In the genomic region with DNA sequence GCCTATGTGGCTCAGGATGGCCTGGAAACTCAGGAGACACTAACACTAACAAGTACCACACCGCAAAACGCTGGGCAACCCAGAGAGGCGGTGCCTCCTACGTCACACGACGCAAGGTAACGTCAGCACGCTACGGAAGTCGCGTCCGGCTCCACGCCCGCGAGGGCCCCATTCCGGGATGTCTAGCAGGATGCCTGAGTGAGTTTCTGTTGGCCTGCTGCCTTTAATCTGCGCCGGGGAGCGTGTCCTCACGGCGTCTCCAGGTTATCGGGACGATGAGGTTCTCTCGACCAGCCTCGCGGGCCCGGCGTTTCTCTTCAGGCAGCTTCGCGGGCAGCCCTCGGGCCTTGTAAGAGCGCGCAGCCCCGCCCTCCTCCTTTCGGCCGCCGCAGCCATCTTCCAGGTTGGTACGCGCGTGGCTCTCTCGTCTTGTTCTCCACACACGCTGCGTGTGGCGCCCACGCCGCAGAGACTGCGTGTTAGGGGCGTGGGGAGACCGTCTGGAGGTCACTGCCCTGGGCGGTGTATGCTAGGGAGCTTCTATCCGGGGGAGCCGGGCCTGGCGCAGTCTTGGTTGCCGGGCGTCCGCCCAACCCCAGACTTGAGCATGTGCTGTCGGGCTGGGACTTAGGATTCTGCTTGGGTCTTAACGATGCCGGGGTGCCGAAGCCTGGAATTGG, we compare ENCODE assay signal across 8 mouse cellular contexts. TPM values are rescaled to one million over a fixed set of nuclear protein-coding genes. Genes with fewer than 3 reads are reported as not detected.
DNase-seq lines count a peak whose midpoint lies in the region; ATAC-seq and TF ChIP-seq lines count a peak whose summit lies in the region.

TSS of gene Rpl21 (plus strand) at position 122 of the 680 bp plus-strand sequence.

- H3K4me1 ChIP-seq in cortical plate, adult 2 months (ENCODE audit: control insufficient read depth, insufficient read depth, low read length), result no peaks in the 10 kb centered on the region
- peaks cover 45% of the 10 kb centered on the region for H3K4me1 ChIP-seq in megakaryocyte, embryonic 14.5 days

- peak within 1 kb of the TSS; percentile 94 for H3K27ac ChIP-seq in cortical plate, adult 2 months (ENCODE audit: insufficient read depth, low read length)

- DNase-seq in gastrocnemius, adult 8-10 months (ENCODE audit: low spot score in 2 of 2), result peak; percentile 92
- peak; percentile 86 for DNase-seq in hindlimb bud, embryonic 11.5 days (ENCODE audit: extremely low spot score, low read depth, low spot score)
- peak; percentile 92 to 95 for DNase-seq in left cerebral cortex, adult 8-10 months (ENCODE audit: low spot score in 2 of 2)
- DNase-seq in right cerebral cortex, postnatal 10 days (ENCODE audit: low spot score in 2 of 2), result peak; percentile 95 to 96
- DNase-seq in urinary bladder, postnatal 25 days (ENCODE audit: low spot score), result peak; percentile 91

- ATAC-seq in activated CD4-positive, CD25-positive, alpha-beta regulatory T cell, adult 4 months, result peak; percentile 90

- H3K9me3 ChIP-seq in megakaryocyte, embryonic 14.5 days, result no peaks in the 10 kb centered on the region

- no peaks in the 10 kb centered on the region for H3K27me3 ChIP-seq in megakaryocyte, embryonic 14.5 days (replicated peaks)

- H3K36me3 ChIP-seq in megakaryocyte, embryonic 14.5 days (replicated peaks; ENCODE audit: low read length), result peaks cover 49% of the 10 kb centered on the region

- H3K4me3 ChIP-seq in cortical plate, adult 2 months (ENCODE audit: insufficient read depth, low read length), result peak within 1 kb of the TSS; percentile 70
- peak within 1 kb of the TSS; percentile 98 for H3K4me3 ChIP-seq in megakaryocyte, embryonic 14.5 days (replicated peaks)

- peak; percentile 98 for TF ChIP-seq POLR2A in cortical plate, adult 2 months (IDR thresholded peaks at IDR 0.05; ENCODE audit: extremely low read depth, insufficient read depth, low read length)

- no peak for TF ChIP-seq CTCF in cortical plate, adult 2 months (IDR thresholded peaks at IDR 0.05; ENCODE audit: extremely low read depth, insufficient read depth, low read length)

RNA-seq across cellular contexts. Expression of gene Rpl21, which starts in this region (rescaled TPM):
- 1,000 to 10,000 TPM in 1 of 2 experiments, 100 to 1,000 TPM in 1; 720 to 1,295 TPM for polyA plus RNA-seq in activated CD4-positive, CD25-positive, alpha-beta regulatory T cell, adult 4 months (2017; shearing (Covaris generic))
- 381 and 420 TPM in 2 replicates for polyA plus RNA-seq in cortical plate, adult 2 months (2012; rRNA removed)
- 100 to 1,000 TPM in 2 of 4 experiments, 10 to 100 TPM in 2; 72.3 to 128 (median 94.8) TPM for total RNA-seq in gastrocnemius, adult 8-10 months (2022)
- 100 to 1,000 TPM; 131 to 217 (median 174) TPM for total RNA-seq in left cerebral cortex, adult 8-10 months (2022)
- 15.4 and 53.6 TPM in 2 replicates for polyA plus RNA-seq in megakaryocyte, embryonic 14.5 days (2012; ENCODE audit: insufficient read depth, low replicate concordance)

Comparison
In these comparisons a context has a peak if more than half of its experiments do, and no peak if none do; other contexts are left out.
1. Peak in every context shown above with its lines: DNase-seq, ATAC-seq, H3K4me3 ChIP-seq and H3K27ac ChIP-seq.